Mouse (Mus musculus): ENCODE data around the gene Itpka. TPM values are rescaled to one million over a fixed set of nuclear protein-coding genes. Genes with fewer than 3 reads are reported as not detected.

The Itpka gene
- polyA plus RNA-seq, 1 experiment = 7.7 TPM

DNA sequence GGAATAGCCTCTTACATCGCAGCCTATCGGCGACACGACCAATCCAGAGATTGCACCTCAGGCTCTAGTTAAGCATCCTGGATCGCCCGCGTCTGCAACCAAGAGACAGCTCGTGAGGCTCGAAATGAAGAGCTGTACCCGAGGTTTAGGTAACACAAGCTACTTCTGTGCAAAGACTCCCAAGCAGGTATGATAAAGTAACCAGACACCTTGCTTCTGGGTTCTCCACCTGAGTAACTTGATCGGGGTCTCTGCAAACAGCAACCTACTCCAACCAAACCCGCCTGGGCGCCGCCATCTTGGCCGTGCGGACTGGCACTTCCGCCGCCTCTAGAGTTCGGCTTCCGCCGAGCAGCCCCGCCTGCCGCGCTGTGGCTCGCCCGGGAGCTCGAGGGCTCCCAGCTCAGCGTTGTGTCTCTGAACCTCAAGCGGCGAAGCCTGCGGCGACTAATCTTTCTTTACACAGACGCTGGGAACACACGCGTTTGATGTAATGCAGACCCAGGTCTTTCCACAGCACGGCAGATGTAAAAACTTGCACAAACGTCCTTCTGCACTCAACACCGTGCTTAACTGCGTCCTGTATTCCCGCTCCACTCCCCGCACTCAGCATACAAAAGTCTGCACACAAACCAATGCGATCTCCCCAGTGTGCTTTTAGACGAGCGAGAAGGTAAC lies 45.2 kb downstream of the Itpka start, which contains the start of gene Rpap1:
Gene Rpap1 (minus strand): TSS at position 332 of the 678 bp plus-strand sequence.
- 0 out of 2 replicates have a peak within 1 kb of the TSS, but pooled peaks have one; percentile 19 for H3K27ac ChIP-seq (replicated peaks; ENCODE audit: low read depth, low read length)
- H3K4me1 ChIP-seq (ENCODE audit: control insufficient read depth, insufficient read depth, insufficient read length, low read length) = no peaks in the 10 kb centered on the region
- peak within 1 kb of the TSS; percentile 69 for H3K4me3 ChIP-seq (ENCODE audit: insufficient read depth, low read depth, low read length)

GRCm38 (mm10) chr2:119789996-119790395 lies 47.9 kb downstream of the Itpka start:
- Histone ChIP-seq H3K27ac (replicated peaks; ENCODE audit: low read depth, low read length) (no peak overlapping the region), H3K4me1 (ENCODE audit: control insufficient read depth, insufficient read depth, insufficient read length, low read length) (no peaks in the 10 kb centered on the region), H3K4me3 (ENCODE audit: insufficient read depth, low read depth, low read length) (no peak overlapping the region)

DNA sequence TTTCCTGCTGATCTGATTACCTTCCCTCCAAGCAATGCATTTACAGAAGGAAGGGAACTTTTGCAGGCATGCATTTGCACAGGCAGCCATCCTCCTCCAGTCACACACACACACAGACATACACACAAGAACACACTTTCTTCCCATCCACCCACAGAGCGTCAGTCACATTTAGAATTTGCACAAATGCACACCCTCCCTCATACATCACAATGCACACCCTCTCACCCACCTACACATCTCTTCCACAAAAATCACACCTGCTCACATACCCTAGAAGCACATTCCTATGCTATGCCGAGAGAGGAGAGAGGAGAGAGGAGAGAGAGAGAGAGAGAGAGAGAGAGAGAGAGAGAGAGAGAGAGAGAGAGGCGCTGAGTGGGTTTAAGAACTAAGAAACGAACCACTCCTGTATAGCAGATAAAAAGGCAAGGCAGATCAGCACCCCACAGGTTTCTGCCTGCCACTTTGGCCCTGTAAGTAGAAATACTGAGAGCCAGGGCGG lies 55.2 kb downstream of the Itpka start, which contains the start of gene Tyro3:
Gene Tyro3 (plus strand): TSS at position 455 of the 505 bp plus-strand sequence.
- peak within 1 kb of the TSS; percentile 53; the same call in 1 of the 2 replicates for H3K4me3 ChIP-seq (ENCODE audit: insufficient read depth, low read depth, low read length)
- H3K27ac ChIP-seq (replicated peaks; ENCODE audit: low read depth, low read length) = no peak within 1 kb of the TSS
- H3K4me1 ChIP-seq (ENCODE audit: control insufficient read depth, insufficient read depth, insufficient read length, low read length) = no peaks in the 10 kb centered on the region

GRCm38 (mm10) chr2:119798246-119798927 lies 56.2 kb downstream of the Itpka start:
- H3K4me3 ChIP-seq (ENCODE audit: insufficient read depth, low read depth, low read length) = peak overlapping the region; percentile 53
- no peak overlapping the region for H3K27ac ChIP-seq (replicated peaks; ENCODE audit: low read depth, low read length)
- H3K4me1 ChIP-seq (ENCODE audit: control insufficient read depth, insufficient read depth, insufficient read length, low read length) = no peaks in the 10 kb centered on the region

DNA sequence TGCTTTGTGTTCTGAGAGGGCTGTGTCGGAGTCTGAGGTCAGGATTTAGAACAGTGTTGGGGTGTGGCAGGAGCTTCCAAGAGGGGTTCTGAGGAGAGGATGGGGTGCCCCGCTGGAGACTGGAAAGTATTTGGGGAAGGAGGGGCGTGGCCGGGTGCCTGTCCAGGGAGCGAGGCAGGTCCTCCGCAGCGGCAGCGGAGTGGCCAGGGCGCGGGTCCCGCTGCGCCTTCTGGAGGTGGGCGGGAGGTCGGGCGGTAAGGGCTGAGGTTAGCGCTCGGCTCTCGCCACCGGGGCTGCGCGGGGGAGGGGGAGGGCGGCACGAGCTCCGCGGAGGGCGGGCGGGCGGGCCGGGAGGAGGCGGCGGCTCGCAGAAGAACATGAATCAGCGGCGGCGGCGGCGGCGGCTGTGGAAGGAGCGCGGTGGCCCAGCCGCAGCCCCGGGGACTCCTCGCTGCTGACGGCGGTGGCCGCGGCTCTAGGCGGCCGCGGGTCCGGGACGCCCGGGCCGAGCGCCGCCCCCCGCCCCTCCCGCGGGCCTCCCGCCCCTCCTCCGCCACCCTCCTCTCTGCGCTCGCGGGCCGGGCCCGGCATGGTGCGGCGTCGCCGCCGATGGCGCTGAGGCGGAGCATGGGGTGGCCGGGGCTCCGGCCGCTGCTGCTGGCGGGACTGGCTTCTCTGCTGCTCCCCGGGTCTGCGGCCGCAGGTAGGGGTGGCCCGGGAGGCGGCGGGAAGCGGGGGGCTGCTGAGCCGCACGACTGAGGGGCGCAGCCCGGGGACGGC lies 57.2 kb downstream of the Itpka start:
- peak overlapping the region; percentile 53 for H3K4me3 ChIP-seq (ENCODE audit: insufficient read depth, low read depth, low read length)
- no peaks in the 10 kb centered on the region for H3K4me1 ChIP-seq (ENCODE audit: control insufficient read depth, insufficient read depth, insufficient read length, low read length)
- H3K27ac ChIP-seq (replicated peaks; ENCODE audit: low read depth, low read length) = no peak overlapping the region

- H3K4me1 ChIP-seq (ENCODE audit: control insufficient read depth, insufficient read depth, insufficient read length, low read length) = no peaks in the 10 kb centered on the region
These were observed 57.9 kb downstream of the Itpka start for GRCm38 (mm10) chr2:119799961-119800550.

More at GRCm38 (mm10) chr2:119799961-119800550, 57.9 kb downstream of the Itpka start:
- Histone ChIP-seq H3K27ac (replicated peaks; ENCODE audit: low read depth, low read length) (no peak overlapping the region), H3K4me3 (ENCODE audit: insufficient read depth, low read depth, low read length) (peak overlapping the region; percentile 53)

Other genes with a start within 250 kb of the Itpka start
- 2.9 and 3.0 TPM in 2 replicates for gene Exd1, start 194.7 kb upstream of the Itpka start, polyA plus RNA-seq (2012; ENCODE audit: insufficient read depth, insufficient read length, missing spikeins)
- 225 and 269 TPM in 2 replicates for gene Chp1, start 194.6 kb upstream of the Itpka start, polyA plus RNA-seq (2012; ENCODE audit: insufficient read depth, insufficient read length, missing spikeins)
- gene Nusap1, start 124.0 kb upstream of the Itpka start, polyA plus RNA-seq (2012; ENCODE audit: insufficient read depth, insufficient read length, missing spikeins) = 0.52 and 1.4 TPM in 2 replicates
- 0.59 TPM in 1 of 2 replicates, not detected in the other for gene Oip5, start 123.9 kb upstream of the Itpka start, polyA plus RNA-seq (2012; ENCODE audit: insufficient read depth, insufficient read length, missing spikeins)
- gene Ndufaf1, start 79.5 kb upstream of the Itpka start, polyA plus RNA-seq (2012; ENCODE audit: insufficient read depth, insufficient read length, missing spikeins) = 86.6 and 92.5 TPM in 2 replicates
- gene Rtf1, start 67.3 kb upstream of the Itpka start, polyA plus RNA-seq (2012; ENCODE audit: insufficient read depth, insufficient read length, missing spikeins) = 11.6 and 14.8 TPM in 2 replicates
- not detected in 2 replicates for gene Ltk, start 18.1 kb downstream of the Itpka start, polyA plus RNA-seq (2012; ENCODE audit: insufficient read depth, insufficient read length, missing spikeins)
- 4.8 and 6.0 TPM in 2 replicates for gene Rpap1, start 45.2 kb downstream of the Itpka start, polyA plus RNA-seq (2012; ENCODE audit: insufficient read depth, insufficient read length, missing spikeins)
- gene Tyro3, start 55.4 kb downstream of the Itpka start, polyA plus RNA-seq (2012; ENCODE audit: insufficient read depth, insufficient read length, missing spikeins) = not detected in 2 replicates
- gene Mga, start 154.9 kb downstream of the Itpka start, polyA plus RNA-seq (2012; ENCODE audit: insufficient read depth, insufficient read length, missing spikeins) = 9.9 and 14.3 TPM in 2 replicates
- gene Mapkbp1, start 230.4 kb downstream of the Itpka start, polyA plus RNA-seq (2012; ENCODE audit: insufficient read depth, insufficient read length, missing spikeins) = 2.2 and 3.0 TPM in 2 replicates

All from brown adipose tissue, adult 24 weeks (tissue).